Mouse (Mus musculus) lung, adult 2 months (tissue): Measurements from ENCODE around the gene Gm3417. TPM values are rescaled to one million over a fixed set of nuclear protein-coding genes. Genes with fewer than 3 reads are reported as not detected.
"Not testable (repeated sequence)": the region's sequence is repeated elsewhere in the genome, so short reads cannot be mapped to it uniquely, and the experiment has no call there.

Experiments used
- DNase-seq: peaks from one replicate; pipeline ENCODE4 v3.0.0; 2022
- H3K4me1 ChIP-seq: fragments of 200-500 bp; 2 replicates; pipeline ENCODE4 v1.6.1; 2011; ENCODE audit warnings: low read length; ENCODE audit not compliant: control insufficient read depth, insufficient read depth
- H3K4me3 ChIP-seq: fragments of 200-500 bp; replicated peaks from 2 replicates; pipeline ENCODE3; 2011; ENCODE audit warnings: low read depth, mild to moderate bottlenecking, control low read depth, low read length; ENCODE audit errors: extremely low read depth
- CTCF ChIP-seq: fragments of 200-500 bp; IDR thresholded peaks from 2 replicates; pipeline ENCODE4 v1.5.1; 2011; ENCODE audit warnings: mild to moderate bottlenecking, low read length, control low read depth; ENCODE audit not compliant: insufficient read depth
- POLR2A ChIP-seq: fragments of 200-500 bp; IDR thresholded peaks from 2 replicates; pipeline ENCODE4 v1.6.1; 2011; ENCODE audit warnings: low read depth, mild to moderate bottlenecking, control low read depth, low read length, borderline replicate concordance; ENCODE audit errors: extremely low read depth
- WGBS: fragments of 180-500 bp; shearing (Covaris S2); methylation state at CpG from one replicate; pipeline ENCODE4 v1.1.7; 2018; 5-methylcytosine and 5-hydroxymethylcytosine counted together
- polyA plus RNA-seq: library from polyadenylated mRNA; depleted of rRNA; stranded (reverse); fragments of >200 nt; gene quantifications from 2 replicates; pipeline ENCODE4 v1.2.3, GENCODE M21; 2012

The Gm3417 gene
- polyA plus RNA-seq, 1 experiment = 0.73 TPM

- TF ChIP-seq POLR2A (peak; percentile 73; the same call in 1 of the 2 replicates), CTCF (no peak)
- DNase-seq = peak; percentile 99
- H3K4me3 ChIP-seq = peak within 1 kb of the TSS; percentile 83
- WGBS = under 1% methylated on average over 54 of the region's 54 CpGs
- peaks cover 5% of the 10 kb centered on the region for H3K4me1 ChIP-seq
Measured at GRCm38 (mm10) chr17:14943009-14943728, 35.4 kb downstream of the Gm3417 start, which contains the start of the genes Wdr27 and 1600012H06Rik. TSS of gene Wdr27 (minus strand) at chr17:14943158. TSS of gene 1600012H06Rik (plus strand) at chr17:14943184.

GRCm38 (mm10) chr17:14942181-14942580, 36.4 kb downstream of the Gm3417 start:
- H3K4me1 ChIP-seq, DNase-seq, H3K4me3 ChIP-seq: not testable (repeated sequence)
- 69% methylated on average over 6 of the region's 6 CpGs for WGBS

DNA sequence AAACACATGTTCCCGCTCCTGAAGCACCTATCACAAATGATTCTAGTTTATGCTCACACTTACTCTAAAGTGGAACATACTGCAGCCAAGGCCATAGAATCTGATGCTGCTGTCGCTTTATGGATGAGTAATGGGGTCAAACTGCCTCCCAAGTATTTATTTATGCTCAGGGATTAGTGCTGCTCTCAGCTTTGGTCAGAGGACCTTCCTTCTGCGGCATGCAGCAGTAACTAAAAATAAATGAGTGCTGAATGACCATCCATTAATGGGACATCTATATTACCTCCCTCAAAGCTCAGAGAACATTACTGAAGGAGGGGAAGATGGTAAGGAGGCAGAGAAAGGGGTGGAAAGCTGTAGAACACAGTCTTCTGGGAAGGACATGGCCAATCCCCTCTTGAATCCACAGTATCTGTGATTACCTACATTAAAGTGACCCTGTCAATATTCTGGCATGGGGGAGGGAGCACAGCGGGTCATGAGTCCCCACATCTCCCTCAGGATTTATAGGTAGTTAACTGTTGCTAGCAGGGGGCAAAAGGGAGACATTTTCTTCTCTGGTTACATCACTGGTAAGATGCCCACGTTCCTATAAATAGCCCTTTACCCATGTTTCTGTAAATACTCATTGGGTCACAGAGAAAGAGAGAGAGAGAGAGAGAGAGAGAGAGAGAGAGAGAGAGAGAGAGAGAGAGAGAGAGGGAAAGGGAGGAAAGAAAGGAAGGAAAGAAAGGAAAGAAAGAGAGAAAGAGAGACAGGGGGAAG, 42.6 kb downstream of the Gm3417 start:
- TF ChIP-seq CTCF = no peak
- TF ChIP-seq POLR2A = no peak
- WGBS = 55% methylated on average over 5 of the region's 5 CpGs
- DNase-seq = no peak
- H3K4me1 ChIP-seq = no peaks in the 10 kb centered on the region
- no peak overlapping the region for H3K4me3 ChIP-seq

GRCm38 (mm10) chr17:14935280-14935679, 43.3 kb downstream of the Gm3417 start:
- H3K4me3 ChIP-seq, DNase-seq, H3K4me1 ChIP-seq: not testable (repeated sequence)
- WGBS = 76% methylated on average over 14 of the region's 14 CpGs

GRCm38 (mm10) chr17:14931469-14931868, 47.1 kb downstream of the Gm3417 start:
- Histone ChIP-seq H3K4me1 (no peaks in the 10 kb centered on the region), H3K4me3 (no peak overlapping the region)
- TF ChIP-seq POLR2A (no peak), CTCF (no peak)
- WGBS = 73% methylated on average over 5 of the region's 5 CpGs
- DNase-seq = no peak

- no peak for DNase-seq
- H3K4me1 ChIP-seq = no peaks in the 10 kb centered on the region
- WGBS = 61% methylated on average over 7 of the region's 7 CpGs
- no peak overlapping the region for H3K4me3 ChIP-seq
- TF ChIP-seq CTCF (no peak), POLR2A (no peak)
Measured at GRCm38 (mm10) chr17:14930697-14931096, 47.9 kb downstream of the Gm3417 start.

DNA sequence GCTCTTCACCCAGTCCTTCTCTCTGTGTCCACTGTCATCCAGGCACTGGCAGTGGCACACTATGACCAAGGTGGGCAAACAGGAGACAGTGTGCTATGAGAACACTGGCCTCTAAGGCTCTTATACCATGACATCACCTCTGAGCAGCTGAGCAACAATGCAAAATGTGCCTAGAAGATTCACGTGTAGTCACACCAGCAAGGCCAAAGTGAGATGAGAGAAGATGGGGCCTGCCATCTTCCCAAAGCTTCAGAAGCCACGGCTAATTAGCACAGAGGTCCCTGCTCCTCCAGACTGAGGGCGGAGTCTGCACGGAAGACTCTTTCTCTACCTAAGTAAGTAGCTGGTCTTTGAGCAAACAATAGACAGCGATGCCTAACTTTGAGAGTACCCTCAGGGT, 50.0 kb downstream of the Gm3417 start:
- DNase-seq = no peak
- Histone ChIP-seq H3K4me3 (no peak overlapping the region), H3K4me1 (no peaks in the 10 kb centered on the region)
- 65% methylated on average over 5 of the region's 5 CpGs for WGBS
- TF ChIP-seq CTCF = no peak
- no peak for TF ChIP-seq POLR2A

DNA sequence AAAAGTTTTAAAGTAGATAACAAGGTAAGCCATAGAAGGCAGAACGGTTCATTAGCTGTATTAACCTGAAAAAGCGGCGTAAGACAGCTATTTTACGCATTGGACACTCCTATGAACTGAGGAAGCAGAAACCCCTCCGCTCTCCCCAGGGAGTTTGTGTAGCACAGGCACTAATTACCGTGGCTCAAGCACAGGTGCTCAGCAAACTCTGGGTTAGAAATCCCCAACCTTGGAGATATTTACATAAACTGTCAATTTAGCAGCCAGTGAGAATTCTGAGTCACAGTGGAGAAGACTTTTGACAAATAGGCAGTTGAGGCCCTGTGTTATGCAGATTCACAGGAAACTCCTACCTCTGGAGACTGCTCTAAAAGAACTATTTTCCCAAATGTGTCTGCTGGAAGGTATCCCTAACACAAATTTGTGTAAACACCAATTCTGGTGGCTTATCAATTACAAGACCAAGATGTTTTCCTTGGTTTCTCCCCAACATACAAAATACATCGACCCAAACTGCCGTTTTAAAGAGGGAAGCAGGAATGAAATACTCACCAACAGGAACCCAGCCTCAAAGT, 50.9 kb downstream of the Gm3417 start:
- TF ChIP-seq POLR2A = no peak
- no peak for TF ChIP-seq CTCF
- WGBS = 75% methylated on average over 8 of the region's 8 CpGs
- Histone ChIP-seq H3K4me1 (no peaks in the 10 kb centered on the region), H3K4me3 (no peak overlapping the region)
- DNase-seq = no peak

DNA sequence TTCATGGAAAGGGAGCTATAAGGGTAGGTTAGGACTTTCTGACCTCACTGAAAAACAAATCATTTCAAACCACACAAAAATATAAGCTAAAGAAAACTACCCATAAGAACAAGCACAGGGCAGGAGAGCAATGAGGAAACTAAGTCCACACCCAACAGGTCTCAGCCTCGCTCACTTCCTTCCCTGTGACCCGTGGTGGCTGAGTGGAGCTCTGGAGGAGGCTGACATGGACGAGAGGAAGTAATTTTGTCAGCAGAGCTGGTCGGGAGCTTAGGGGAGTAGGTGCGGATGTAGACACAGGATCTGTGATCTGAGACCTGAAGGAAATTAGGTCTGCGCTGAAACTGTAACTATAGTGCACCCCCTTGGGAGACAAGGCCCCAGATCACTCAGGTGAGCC, 57.0 kb downstream of the Gm3417 start:
- Histone ChIP-seq H3K4me1 (no peaks in the 10 kb centered on the region), H3K4me3 (no peak overlapping the region)
- no peak for DNase-seq
- TF ChIP-seq POLR2A = no peak
- TF ChIP-seq CTCF = no peak
- WGBS = 27% methylated on average over 6 of the region's 6 CpGs

GRCm38 (mm10) chr17:14917866-14918265, 60.7 kb downstream of the Gm3417 start:
- DNase-seq = no peak
- TF ChIP-seq CTCF = no peak
- no peak for TF ChIP-seq POLR2A
- 71% methylated on average over 8 of the region's 8 CpGs for whole genome bisulfite sequencing

More at GRCm38 (mm10) chr17:14917866-14918265, 60.7 kb downstream of the Gm3417 start:
- no peaks in the 10 kb centered on the region for H3K4me1 ChIP-seq
- no peak overlapping the region for H3K4me3 ChIP-seq
